Mouse (Mus musculus) frontal cortex, adult 2 months (tissue): ENCODE data around the gene Snrpd2. TPM values are rescaled to one million over a fixed set of nuclear protein-coding genes. Genes with fewer than 3 reads are reported as not detected.
"Not testable (repeated sequence)": the region's sequence is repeated elsewhere in the genome, so short reads cannot be mapped to it uniquely, and the experiment has no call there.

Experiments used
- DNase-seq, 2 experiments: peaks; one replicate each; pipeline ENCODE4 v3.0.0; 2022; ENCODE audit warnings: low spot score in 1 of 2; ENCODE audit errors: extremely low spot score in 1 of 2
- polyA plus RNA-seq: library from polyadenylated mRNA; depleted of rRNA; stranded (reverse); fragments of >200 nt; gene quantifications from 2 replicates; pipeline ENCODE4 v1.2.3, GENCODE M21; 2012

The Snrpd2 gene
- polyA plus RNA-seq, 1 experiment = 83.9 TPM

GRCm38 (mm10) chr7:19148180-19148874 is 1.2 kb upstream of the Snrpd2 start:
- no peak for DNase-seq

GRCm38 (mm10) chr7:19148875-19149541 is 514 bp upstream of the Snrpd2 start, which contains the start of gene Qpctl:
Qpctl (minus strand) TSS chr7:19149291.
- DNase-seq = peak; percentile 99

GRCm38 (mm10) chr7:19151121-19151520 is 1.6 kb downstream of the Snrpd2 start:
- not testable (repeated sequence) for DNase-seq

GRCm38 (mm10) chr7:19154796-19155195 is 5.3 kb downstream of the Snrpd2 start:
- no peak for DNase-seq

- peak in 1 of 2 experiments; percentile 54 for DNase-seq
These were observed 6.4 kb downstream of the Snrpd2 start for GRCm38 (mm10) chr7:19155825-19156475.

GRCm38 (mm10) chr7:19157160-19157800 is 7.8 kb downstream of the Snrpd2 start:
- peak; percentile 84 to 98 for DNase-seq

- no peak for DNase-seq
These were observed 9.1 kb downstream of the Snrpd2 start for GRCm38 (mm10) chr7:19158601-19159000.

- no peak for DNase-seq
These were observed 9.9 kb downstream of the Snrpd2 start for GRCm38 (mm10) chr7:19159411-19159810.

GRCm38 (mm10) chr7:19160115-19160514 is 10.6 kb downstream of the Snrpd2 start:
- DNase-seq = no peak

- no peak for DNase-seq
These were observed 13.4 kb downstream of the Snrpd2 start for GRCm38 (mm10) chr7:19162928-19163327.

GRCm38 (mm10) chr7:19163752-19164151 is 14.2 kb downstream of the Snrpd2 start:
- DNase-seq = no peak

GRCm38 (mm10) chr7:19164189-19164588 is 14.7 kb downstream of the Snrpd2 start:
- DNase-seq = no peak

- DNase-seq = no peak
These were observed 15.5 kb downstream of the Snrpd2 start for GRCm38 (mm10) chr7:19164978-19165377.

- no peak for DNase-seq
These were observed 16.3 kb downstream of the Snrpd2 start, which contains the start of gene Gipr for GRCm38 (mm10) chr7:19165656-19166423. Gipr (minus strand) TSS chr7:19166127.

GRCm38 (mm10) chr7:19166990-19167389 is 17.5 kb downstream of the Snrpd2 start:
- DNase-seq = no peak

GRCm38 (mm10) chr7:19169506-19169905 is 20.0 kb downstream of the Snrpd2 start:
- no peak for DNase-seq

GRCm38 (mm10) chr7:19170142-19170541 is 20.6 kb downstream of the Snrpd2 start:
- DNase-seq = peak; percentile 58 to 76

- no peak for DNase-seq
These were observed 22.3 kb downstream of the Snrpd2 start for GRCm38 (mm10) chr7:19171831-19172230.

- DNase-seq = peak; percentile 60 to 92
These were observed 23.4 kb downstream of the Snrpd2 start for GRCm38 (mm10) chr7:19172874-19173273.
